Comparison of ENCODE assay signal across 8 mouse cellular contexts in the genomic region with DNA sequence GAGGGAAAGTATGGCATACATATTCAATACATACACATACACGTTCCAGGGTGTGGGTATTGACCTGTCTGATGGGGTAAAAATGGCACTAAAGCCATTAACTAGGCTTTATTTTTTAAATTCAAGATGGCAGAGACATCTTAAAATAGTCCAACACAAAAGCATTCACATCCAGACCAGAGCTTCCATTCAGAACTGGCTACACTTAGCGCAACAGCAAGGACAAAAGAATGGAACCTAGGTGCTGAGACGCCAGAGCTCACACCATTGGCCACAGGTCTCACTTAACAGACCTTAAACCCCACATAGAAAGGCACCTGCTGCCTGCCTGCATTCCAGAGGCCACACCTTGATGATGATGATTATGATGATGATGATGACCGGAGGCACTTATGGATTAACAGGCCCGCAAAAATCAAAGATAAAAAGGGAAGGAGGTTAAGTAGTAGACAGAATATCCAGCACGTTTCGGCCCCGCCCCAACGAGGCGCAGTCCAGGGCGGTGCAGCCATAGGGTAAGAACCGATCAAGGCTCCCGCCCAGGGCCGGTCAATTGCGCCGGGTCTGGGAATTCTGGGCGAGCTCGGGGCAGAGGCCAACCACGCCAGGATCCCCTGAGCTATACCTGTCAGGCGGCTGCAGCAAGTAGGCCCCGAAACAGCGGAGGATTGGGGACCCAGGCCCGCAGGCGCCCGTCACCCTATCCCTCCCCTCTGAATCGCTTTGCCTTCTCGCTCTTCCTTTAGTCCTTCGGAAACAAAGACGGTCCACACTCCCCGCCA. TPM values are rescaled to one million over a fixed set of nuclear protein-coding genes. Genes with fewer than 3 reads are reported as not detected.
A peak's percentile ranks its signal among the peaks of the same experiment; 100 is the strongest.
DNase-seq lines count a peak whose midpoint lies in the region; ATAC-seq and TF ChIP-seq lines count a peak whose summit lies in the region.

No protein-coding gene starts in this region.

- peaks cover 4% of the 10 kb centered on the region; the same call in 1 of the 2 replicates for H3K79me2 ChIP-seq in heart, adult 2 months (replicated peaks; ENCODE audit: control insufficient read depth, insufficient read depth, low read length)

- peak overlapping the region; percentile 77 for H3K9ac ChIP-seq in heart, adult 2 months (ENCODE audit: low read depth, low read length)
- peak overlapping the region; percentile 70 for H3K9ac ChIP-seq in embryonic facial prominence, embryonic 11.5 days (replicated peaks; ENCODE audit: low read length)
- peak overlapping the region; percentile 70 for H3K9ac ChIP-seq in stomach, embryonic 15.5 days

- H3K4me3 ChIP-seq in heart, adult 2 months = peak overlapping the region; percentile 77
- peak overlapping the region; percentile 59 for H3K4me3 ChIP-seq in embryonic facial prominence, embryonic 11.5 days (ENCODE audit: low read depth, low read length)
- peak overlapping the region; percentile 91 for H3K4me3 ChIP-seq in limb, embryonic 10.5 days
- peak overlapping the region; percentile 72 for H3K4me3 ChIP-seq in stomach, embryonic 15.5 days (replicated peaks)

- intact Hi-C loops in heart, adult 2 months (cut with DNase I) = loop anchor here (1.0 to 5.0 kb wide), 3 partner anchors 37 to 218 kb away; no protein-coding TSS in a partner anchor
- intact Hi-C loops in heart, postnatal 25 days (cut with DNase I) = loop anchor here (1.0 kb wide), 1 partner anchor 81 kb away; no protein-coding TSS in a partner anchor

- no peak for TF ChIP-seq CTCF in heart, adult 2 months (IDR thresholded peaks at IDR 0.05)

- 0 out of 2 replicates have a peak, but pooled peaks have one; percentile 26 for TF ChIP-seq EP300 in heart, adult 2 months (IDR thresholded peaks at IDR 0.05; ENCODE audit: insufficient read depth, low read depth, low read length)

- 1% methylated on average over 30 of the region's 30 CpGs for WGBS in heart, adult 2 months
- WGBS in embryonic facial prominence, embryonic 11.5 days = 2% methylated on average over 29 of the region's 30 CpGs
- 2% methylated on average over 30 of the region's 30 CpGs for WGBS in limb, embryonic 10.5 days
- WGBS in stomach, embryonic 15.5 days = 2% methylated on average over 30 of the region's 30 CpGs

- peak overlapping the region; percentile 50 for H3K4me2 ChIP-seq in embryonic facial prominence, embryonic 11.5 days (ENCODE audit: low read depth, low read length)
- H3K4me2 ChIP-seq in stomach, embryonic 15.5 days = peak overlapping the region; percentile 71

- peaks cover 2% of the 10 kb centered on the region for H3K4me1 ChIP-seq in heart, adult 2 months (ENCODE audit: control insufficient read depth, insufficient read depth, low read length)
- no peaks in the 10 kb centered on the region; the same call in none of the 2 replicates for H3K4me1 ChIP-seq in embryonic facial prominence, embryonic 11.5 days (ENCODE audit: control insufficient read depth, insufficient read depth, low read length)
- peaks cover 22% of the 10 kb centered on the region for H3K4me1 ChIP-seq in limb, embryonic 10.5 days
- H3K4me1 ChIP-seq in stomach, embryonic 15.5 days = peaks cover 6% of the 10 kb centered on the region; the same call in 1 of the 2 replicates

- no peaks in the 10 kb centered on the region for H3K9me3 ChIP-seq in embryonic facial prominence, embryonic 11.5 days (replicated peaks; ENCODE audit: control insufficient read depth, low read length)
- no peaks in the 10 kb centered on the region for H3K9me3 ChIP-seq in limb, embryonic 10.5 days (replicated peaks)
- no peaks in the 10 kb centered on the region for H3K9me3 ChIP-seq in stomach, embryonic 15.5 days

- TF ChIP-seq POLR2A in heart, adult 2 months (IDR thresholded peaks at IDR 0.05; ENCODE audit: insufficient read depth, low read depth, low read length) = no peak

- no peak for DNase-seq in heart, adult 2 months
- no peak for DNase-seq in heart, postnatal 25 days (ENCODE audit: low spot score)
- peak; percentile 73 for DNase-seq in Muller cell, postnatal 12 days (ENCODE audit: inconsistent ontology term)
- peak; percentile 68 for DNase-seq in embryonic facial prominence, embryonic 11.5 days (ENCODE audit: low spot score)
- peak; percentile 68 for DNase-seq in heart, postnatal 4 days
- peak; percentile 81 for DNase-seq in limb, embryonic 10.5 days (ENCODE audit: low spot score)

- H3K36me3 ChIP-seq in heart, adult 2 months (ENCODE audit: control insufficient read depth, insufficient read depth, low read length) = peaks cover 8% of the 10 kb centered on the region
- H3K36me3 ChIP-seq in embryonic facial prominence, embryonic 11.5 days (replicated peaks; ENCODE audit: control insufficient read depth, insufficient read depth, low read depth, low read length) = no peaks in the 10 kb centered on the region
- peaks cover 7% of the 10 kb centered on the region for H3K36me3 ChIP-seq in limb, embryonic 10.5 days
- no peaks in the 10 kb centered on the region for H3K36me3 ChIP-seq in stomach, embryonic 15.5 days

- H3K27me3 ChIP-seq in heart, adult 2 months (ENCODE audit: control insufficient read depth, insufficient read depth, low read length) = no peaks in the 10 kb centered on the region
- no peaks in the 10 kb centered on the region for H3K27me3 ChIP-seq in embryonic facial prominence, embryonic 11.5 days (ENCODE audit: control insufficient read depth, insufficient read depth, low read length)
- no peaks in the 10 kb centered on the region for H3K27me3 ChIP-seq in limb, embryonic 10.5 days (ENCODE audit: low read depth, poor library complexity, severe bottlenecking)
- H3K27me3 ChIP-seq in stomach, embryonic 15.5 days (replicated peaks) = no peaks in the 10 kb centered on the region

- peak; percentile 81 for ATAC-seq in embryonic facial prominence, embryonic 11.5 days (replicated peaks; ENCODE audit: insufficient number of reproducible peaks, low FRiP score, low TSS enrichment, low read depth)
- ATAC-seq in megakaryocyte-erythroid progenitor cell, adult 5-6 weeks (replicated peaks; ENCODE audit: low FRiP score, low TSS enrichment, poor library complexity, severe bottlenecking) = peak; percentile 76
- peak; percentile 84 for ATAC-seq in stomach, embryonic 15.5 days (ENCODE audit: insufficient read depth, low FRiP score, low read depth)

- peak overlapping the region; percentile 84 for H3K27ac ChIP-seq in heart, adult 2 months
- H3K27ac ChIP-seq in embryonic facial prominence, embryonic 11.5 days (replicated peaks; ENCODE audit: low read depth, low read length) = no peak overlapping the region; the same call in 1 of the 2 replicates
- H3K27ac ChIP-seq in limb, embryonic 10.5 days = peak overlapping the region; percentile 94
- H3K27ac ChIP-seq in stomach, embryonic 15.5 days = peak overlapping the region; percentile 71; the same call in 1 of the 2 replicates

RNA-seq across cellular contexts. Expression of a gene that starts 0.6 kb away (rescaled TPM):
- total RNA-seq in heart, adult 2 months (2021) = 10 to 100 TPM; 38.8 to 45.4 TPM
- polyA plus RNA-seq in heart, adult 2 months (2012; rRNA removed) = 17.4 and 27.9 TPM in 2 replicates
- 10 to 100 TPM; 38.1 to 40.4 TPM for total RNA-seq in heart, postnatal 25 days (2021)
- 32.9 and 39.0 TPM in 2 replicates for polyA plus RNA-seq in embryonic facial prominence, embryonic 11.5 days (2014; fragmentation: Nextera tagmentation; extraction: Ambion mirVana)
- total RNA-seq in heart, postnatal 4 days (2021) = 10 to 100 TPM; 45.3 to 46.4 TPM
- polyA plus RNA-seq in limb, embryonic 10.5 days (2016; fragmentation: Nextera tagmentation; extraction: Ambion mirVana) = 19.9 and 25.9 TPM in 2 replicates
- total RNA-seq in megakaryocyte-erythroid progenitor cell, adult 5-6 weeks (2014; fragmentation: Nextera tagmentation) = 17.7 and 21.1 TPM in 2 replicates
- 10.6 and 15.6 TPM in 2 replicates for total RNA-seq in megakaryocyte-erythroid progenitor cell, adult 5-6 weeks (2017)
- 21.1 and 22.6 TPM in 2 replicates for polyA plus RNA-seq in stomach, embryonic 15.5 days (2015; fragmentation: Nextera tagmentation; extraction: Ambion mirVana)

RNA-seq across cellular contexts. Expression of a gene that starts 0.7 kb away (rescaled TPM):
- 1 to 10 TPM; 4.9 to 5.8 TPM for total RNA-seq in heart, adult 2 months (2021)
- polyA plus RNA-seq in heart, adult 2 months (2012; rRNA removed) = 1.9 and 3.9 TPM in 2 replicates
- total RNA-seq in heart, postnatal 25 days (2021) = 1 to 10 TPM; 5.6 to 6.3 TPM
- 4.4 TPM in 2 replicates for polyA plus RNA-seq in embryonic facial prominence, embryonic 11.5 days (2014; fragmentation: Nextera tagmentation; extraction: Ambion mirVana)
- 1 to 10 TPM; 5.5 to 6.1 TPM for total RNA-seq in heart, postnatal 4 days (2021)
- 4.0 and 4.5 TPM in 2 replicates for polyA plus RNA-seq in limb, embryonic 10.5 days (2016; fragmentation: Nextera tagmentation; extraction: Ambion mirVana)
- total RNA-seq in megakaryocyte-erythroid progenitor cell, adult 5-6 weeks (2014; fragmentation: Nextera tagmentation) = 9.2 and 9.6 TPM in 2 replicates
- 2.9 and 3.8 TPM in 2 replicates for total RNA-seq in megakaryocyte-erythroid progenitor cell, adult 5-6 weeks (2017)
- polyA plus RNA-seq in stomach, embryonic 15.5 days (2015; fragmentation: Nextera tagmentation; extraction: Ambion mirVana) = 3.1 and 3.6 TPM in 2 replicates

Comparison
In these comparisons a context has a peak if more than half of its experiments do, and no peak if none do; other contexts are left out.
1. DNase-seq: peak in Muller cell, postnatal 12 days (single experiment), embryonic facial prominence, embryonic 11.5 days (single experiment), heart, postnatal 4 days (single experiment) and limb, embryonic 10.5 days (single experiment); none in heart, adult 2 months (0 of 2) and heart, postnatal 25 days (single experiment).
2. Peak in every context shown above with its lines, with median percentiles within 50 percentile points of each other: H3K4me3 ChIP-seq, H3K9ac ChIP-seq and ATAC-seq.